Mouse (Mus musculus) olfactory bulb, adult 2 months (tissue): ENCODE measurements at regions not wholly inside any gene's neighbourhood (a gene's known extent, or its start where the extent isn't known, plus 50 kb on each side); places are given as distances from the start of the nearest gene placed in this dataset.

Source experiments
- H3K27ac ChIP-seq: fragments of 200-500 bp; 2 replicates; pipeline ENCODE4 v1.5.1; 2012; ENCODE audit warnings: low read depth, low read length; ENCODE audit not compliant: insufficient read depth
- H3K4me1 ChIP-seq: fragments of 200-500 bp; 2 replicates; pipeline ENCODE4 v1.6.1; 2012; ENCODE audit warnings: low read length; ENCODE audit not compliant: control insufficient read depth, insufficient read depth
- H3K4me3 ChIP-seq: fragments of 200-500 bp; 2 replicates; pipeline ENCODE4 v1.5.1; 2012; ENCODE audit warnings: mild to moderate bottlenecking, low read depth, low read length, moderate library complexity; ENCODE audit not compliant: insufficient read depth
- CTCF ChIP-seq: fragments of 200-500 bp; IDR thresholded peaks from 2 replicates; pipeline ENCODE4 v1.5.1; 2012; ENCODE audit warnings: low read depth, mild to moderate bottlenecking, low read length, moderate library complexity; ENCODE audit not compliant: insufficient read depth
- POLR2A ChIP-seq: fragments of 200-500 bp; IDR thresholded peaks from 2 replicates; pipeline ENCODE4 v1.6.1; 2012; ENCODE audit warnings: mild to moderate bottlenecking, low read depth, low read length, moderate library complexity; ENCODE audit not compliant: insufficient read depth
- WGBS: fragments of 180-500 bp; shearing (Covaris S2); methylation state at CpG from one replicate; pipeline ENCODE4 v1.1.7; 2018; 5-methylcytosine and 5-hydroxymethylcytosine counted together

DNA sequence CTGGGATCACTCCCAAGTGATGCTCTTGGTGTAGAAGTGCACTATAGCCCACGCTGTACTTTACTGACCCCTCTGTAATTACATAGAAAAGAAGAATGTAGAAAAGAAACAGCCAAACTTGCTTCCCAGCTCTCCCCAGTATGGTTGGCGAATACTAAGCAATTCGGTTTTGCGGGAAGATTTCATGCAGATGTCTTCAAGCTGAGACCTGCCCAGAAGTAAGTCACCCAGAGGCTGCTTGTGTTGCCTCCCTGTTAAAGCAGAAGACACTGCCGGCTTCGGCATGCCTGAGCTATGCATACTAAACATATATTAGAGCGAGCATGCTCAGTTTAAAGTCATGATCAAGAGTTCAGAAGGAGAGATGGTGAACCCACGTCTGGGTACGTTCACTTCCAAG lies 124.0 kb upstream of the Xylt1 start:
- no peak for TF ChIP-seq POLR2A
- TF ChIP-seq CTCF, result no peak
- no peaks in the 10 kb centered on the region for H3K4me1 ChIP-seq
- no peak overlapping the region for H3K27ac ChIP-seq
- no peak overlapping the region for H3K4me3 ChIP-seq
- WGBS, result 89% methylated on average over 9 of the region's 9 CpGs

DNA sequence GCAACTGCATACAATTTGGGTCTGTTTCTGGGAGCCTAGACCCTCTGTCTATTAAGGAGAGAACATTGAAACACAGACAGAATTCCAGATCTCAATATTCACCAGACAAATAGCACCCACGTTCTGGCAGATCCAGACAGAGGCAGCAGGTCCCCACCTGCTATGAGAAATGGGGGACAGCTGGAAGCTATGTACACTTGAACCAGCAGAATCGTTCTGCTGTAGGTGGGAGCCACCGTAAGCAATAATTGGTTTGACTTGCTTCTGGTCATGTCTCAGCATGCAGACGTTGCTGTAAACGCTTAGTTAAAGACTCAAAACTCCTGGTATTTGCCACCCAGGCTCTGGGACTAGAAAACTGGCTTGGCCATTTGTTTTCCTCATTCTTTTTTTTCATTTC lies 122.2 kb upstream of the Xylt1 start:
- Histone ChIP-seq H3K4me1 (no peaks in the 10 kb centered on the region), H3K27ac (no peak overlapping the region), H3K4me3 (no peak overlapping the region)
- TF ChIP-seq POLR2A (no peak), CTCF (no peak)
- WGBS, result 71% methylated on average over 5 of the region's 5 CpGs

DNA sequence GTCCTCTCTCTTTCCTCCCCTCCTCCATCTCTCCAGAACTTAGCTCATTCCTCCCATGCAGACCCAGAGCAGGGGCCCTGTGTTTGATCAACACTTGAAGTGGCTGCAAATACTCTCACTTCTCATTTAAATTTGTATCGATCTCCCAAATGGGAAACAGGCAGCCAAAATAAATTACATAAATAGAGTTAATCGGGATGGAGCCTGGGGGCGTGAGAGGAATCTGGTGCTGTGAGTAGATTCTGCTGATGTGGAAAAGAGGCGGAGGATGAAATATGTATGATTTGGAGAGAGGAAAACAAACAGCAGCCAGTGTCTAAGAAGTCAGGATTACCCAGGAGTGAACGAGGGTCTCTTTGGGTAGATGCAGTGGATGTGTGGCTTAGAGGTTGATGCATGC lies 121.6 kb upstream of the Xylt1 start:
- Histone ChIP-seq H3K4me1 (no peaks in the 10 kb centered on the region), H3K27ac (no peak overlapping the region), H3K4me3 (no peak overlapping the region)
- 38% methylated on average over 5 of the region's 5 CpGs for WGBS
- no peak for TF ChIP-seq POLR2A

DNA sequence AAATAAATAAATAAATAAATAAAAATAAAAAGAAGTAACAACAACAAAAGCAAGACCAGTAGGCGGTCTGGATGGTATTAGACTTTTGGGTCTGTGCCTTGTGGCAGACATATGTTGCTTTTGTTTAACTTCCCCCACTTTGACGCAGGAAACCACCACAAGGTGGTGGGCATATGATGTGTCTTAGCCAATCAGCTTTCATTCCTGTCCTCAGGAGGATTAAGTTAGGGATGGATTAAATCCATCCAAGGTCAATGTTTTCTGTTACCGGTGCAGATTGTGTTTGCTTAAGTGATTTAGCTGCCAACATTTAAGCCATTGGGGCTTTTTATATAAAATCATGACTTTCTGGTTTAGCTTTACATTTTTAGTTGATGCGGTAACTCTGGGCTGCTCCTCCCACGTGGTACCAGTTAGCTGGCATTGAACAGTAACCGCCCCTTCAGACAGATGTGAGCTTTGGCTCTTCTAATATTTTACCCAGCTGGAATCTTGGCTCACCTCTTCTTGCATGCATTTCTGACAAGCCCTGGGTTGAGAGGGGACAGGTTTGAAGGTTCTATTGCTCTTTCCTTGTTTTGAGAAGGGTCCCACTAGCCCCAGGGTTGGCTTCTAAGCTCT lies 121.0 kb upstream of the Xylt1 start:
- Histone ChIP-seq H3K4me3 (no peak overlapping the region), H3K27ac (no peak overlapping the region), H3K4me1 (no peaks in the 10 kb centered on the region)
- WGBS, result 62% methylated on average over 6 of the region's 6 CpGs
- TF ChIP-seq CTCF, result no peak

DNA sequence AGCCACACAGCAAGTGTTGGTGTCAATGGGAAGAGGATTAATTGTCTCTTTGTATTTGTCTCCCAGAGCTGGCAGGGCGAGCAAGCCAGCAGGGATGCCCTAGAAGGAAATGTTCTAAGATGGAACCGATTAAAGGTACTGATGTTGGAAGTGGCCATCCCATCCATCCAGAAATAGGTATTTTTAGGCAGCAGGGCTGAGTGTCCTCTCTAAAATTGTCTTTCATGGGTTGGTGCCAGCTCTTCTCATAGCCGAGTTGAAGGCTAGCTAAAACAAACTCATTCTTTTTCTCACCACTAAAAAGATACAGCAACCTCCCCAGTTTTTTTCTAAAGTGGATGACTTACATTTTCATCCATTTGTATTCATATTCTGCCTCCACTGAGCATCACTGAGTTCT lies 120.2 kb upstream of the Xylt1 start:
- WGBS, result 77% methylated on average over 3 of the region's 3 CpGs
- Histone ChIP-seq H3K4me3 (no peak overlapping the region), H3K27ac (no peak overlapping the region), H3K4me1 (no peaks in the 10 kb centered on the region)
- TF ChIP-seq CTCF (no peak), POLR2A (no peak)

DNA sequence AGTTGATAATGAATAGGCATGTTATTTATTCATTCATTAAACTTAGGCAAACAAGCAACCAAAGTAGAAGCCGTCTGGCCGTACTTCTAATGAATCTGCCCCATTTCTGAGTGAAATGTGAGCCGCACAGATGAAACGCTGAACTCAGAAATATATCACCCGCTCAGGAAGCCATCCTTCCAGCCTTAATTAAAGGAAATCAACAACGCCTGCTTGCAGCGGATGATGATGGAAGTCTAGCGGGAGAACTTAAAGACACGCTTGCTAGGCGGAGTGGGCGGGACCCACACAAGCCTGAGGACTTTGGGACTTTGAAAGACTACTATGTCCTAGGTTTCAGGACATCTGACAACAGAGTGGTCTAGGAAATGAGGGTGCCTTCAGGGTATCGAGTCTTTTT lies 117.7 kb upstream of the Xylt1 start:
- no peaks in the 10 kb centered on the region for H3K4me1 ChIP-seq

DNA sequence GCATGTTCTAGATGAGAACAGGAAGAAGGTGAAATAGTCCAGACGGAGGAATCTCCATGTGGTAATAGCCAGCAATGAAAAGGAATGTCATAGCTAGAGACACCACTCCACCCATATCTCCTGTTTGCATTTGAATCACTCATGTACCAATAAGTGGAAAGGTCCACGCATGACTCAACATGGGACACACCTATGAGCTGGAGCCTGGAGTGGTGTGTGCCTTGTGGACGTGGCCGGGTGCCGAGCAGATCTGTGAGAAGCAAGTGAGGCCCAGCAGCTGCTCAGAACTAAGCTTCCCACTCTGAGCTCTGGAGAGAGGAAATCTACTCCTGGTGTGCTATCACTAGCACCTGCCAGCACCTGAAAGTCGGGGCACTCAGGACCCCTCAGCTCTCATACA lies 116.4 kb upstream of the Xylt1 start:
- WGBS, result 95% methylated on average over 6 of the region's 6 CpGs
- H3K4me1 ChIP-seq, result no peaks in the 10 kb centered on the region
- no peak for TF ChIP-seq POLR2A
- no peak for TF ChIP-seq CTCF
- H3K4me3 ChIP-seq, result no peak overlapping the region
- H3K27ac ChIP-seq, result no peak overlapping the region

More for the DNA sequence above, 117.7 kb upstream of the Xylt1 start:
- H3K4me3 ChIP-seq, result no peak overlapping the region
- no peak for TF ChIP-seq POLR2A
- no peak for TF ChIP-seq CTCF
- H3K27ac ChIP-seq, result no peak overlapping the region
- 65% methylated on average over 12 of the region's 12 CpGs for WGBS

DNA sequence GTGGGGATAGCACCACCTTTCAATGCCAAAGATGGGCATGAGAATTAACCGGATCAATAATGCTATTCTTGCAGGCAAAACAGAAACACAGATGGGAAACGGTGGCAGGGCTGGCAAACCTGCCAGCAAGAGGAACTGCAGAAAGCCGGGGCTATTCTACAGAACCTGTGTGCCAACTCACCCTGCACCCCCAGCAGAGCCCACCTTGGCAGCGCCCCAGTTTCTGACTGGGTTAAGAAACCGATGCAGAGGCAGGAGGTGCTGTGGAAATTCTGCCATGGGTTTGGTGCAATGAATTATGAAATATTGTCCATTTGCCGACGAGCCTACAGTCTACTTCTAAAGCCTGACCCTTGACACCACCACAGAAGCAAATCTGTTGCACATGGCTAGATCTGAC lies 112.7 kb upstream of the Xylt1 start:
- 75% methylated on average over 7 of the region's 7 CpGs for WGBS
- H3K4me3 ChIP-seq, result no peak overlapping the region
- H3K27ac ChIP-seq, result no peak overlapping the region
- TF ChIP-seq CTCF (no peak), POLR2A (no peak)
- no peaks in the 10 kb centered on the region for H3K4me1 ChIP-seq

DNA sequence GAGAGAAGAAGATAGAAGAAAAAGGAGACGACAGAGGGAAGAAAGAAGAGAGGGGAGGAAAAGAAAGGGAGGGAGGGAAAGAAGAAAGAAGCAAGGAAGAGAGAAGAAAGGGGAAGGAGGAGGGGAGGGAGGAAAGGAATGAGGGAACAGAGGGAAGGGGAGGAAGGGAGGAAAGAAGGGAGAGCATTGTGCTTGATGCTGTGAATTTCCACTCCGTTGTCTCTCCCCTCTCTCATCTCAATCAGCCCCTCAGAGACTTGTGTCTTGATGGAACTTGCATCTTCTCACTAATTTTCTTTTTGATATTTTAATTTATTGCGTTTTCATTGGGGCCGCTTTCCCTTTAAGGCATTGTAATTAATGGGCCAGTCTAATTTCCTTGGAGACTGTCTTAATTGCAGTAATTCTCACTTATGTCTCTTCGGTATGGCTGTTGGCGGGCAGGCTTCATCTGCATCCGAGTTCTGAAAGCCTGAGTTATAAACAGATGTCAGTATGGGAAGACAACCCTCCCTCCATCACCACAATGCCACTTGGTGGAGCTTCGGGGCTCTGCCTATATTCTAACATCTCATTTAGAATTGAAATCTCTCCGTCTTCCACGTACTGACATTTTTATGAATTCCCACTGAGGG lies 111.4 kb upstream of the Xylt1 start:
- WGBS, result 32% methylated on average over 10 of the region's 10 CpGs
- H3K4me1 ChIP-seq, result no peaks in the 10 kb centered on the region
- no peak overlapping the region for H3K4me3 ChIP-seq
- no peak overlapping the region for H3K27ac ChIP-seq
- TF ChIP-seq CTCF (no peak), POLR2A (no peak)

DNA sequence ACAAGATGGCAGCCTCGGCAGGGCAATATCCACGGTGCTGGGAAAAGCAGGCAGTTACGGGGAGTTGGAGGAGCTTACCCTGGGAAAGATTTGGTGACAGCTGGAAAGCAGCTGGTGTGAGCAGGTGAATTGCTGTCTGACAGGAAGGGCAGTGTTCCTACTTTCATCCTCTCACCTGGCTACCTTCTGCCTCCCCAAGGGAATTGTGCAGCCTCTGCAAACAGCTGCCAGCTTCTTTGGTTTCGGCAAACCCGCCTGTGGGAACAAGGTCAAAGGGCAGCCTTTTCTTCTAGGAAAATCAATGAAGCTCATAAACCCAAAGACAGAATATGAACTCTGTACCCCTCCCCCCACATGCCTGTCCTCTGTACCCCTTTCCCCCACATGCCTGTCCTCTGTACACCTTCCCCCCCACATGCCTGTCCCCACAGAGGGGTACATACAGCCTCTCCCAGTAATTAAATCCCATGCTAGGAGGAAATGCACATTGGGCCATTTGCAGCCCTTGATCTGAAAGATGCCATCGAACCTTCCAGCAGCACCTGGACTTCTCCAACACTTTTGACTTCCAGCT lies 102.3 kb upstream of the Xylt1 start:
- Histone ChIP-seq H3K27ac (no peak overlapping the region), H3K4me1 (no peaks in the 10 kb centered on the region), H3K4me3 (no peak overlapping the region)
- TF ChIP-seq POLR2A, result no peak
- no peak for TF ChIP-seq CTCF
- WGBS, result 87% methylated on average over 6 of the region's 6 CpGs

DNA sequence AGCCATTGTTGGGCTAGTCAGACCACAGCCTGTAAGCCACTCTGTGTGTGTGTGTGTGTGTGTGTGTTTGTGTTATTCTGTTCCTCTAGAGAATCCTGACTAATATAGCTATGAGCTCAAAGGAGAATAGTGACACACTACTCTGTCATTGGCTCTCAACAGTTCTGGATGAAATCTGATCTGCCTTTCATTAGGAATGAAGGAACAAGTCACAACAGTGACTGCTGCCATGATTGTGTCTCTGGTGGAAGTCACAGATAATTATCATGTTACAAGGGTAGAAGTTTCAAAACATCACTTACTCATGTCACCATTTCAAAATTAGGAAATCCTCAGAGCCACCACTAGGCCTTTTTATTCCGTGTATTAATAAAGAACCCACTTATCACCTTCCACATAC lies 98.6 kb upstream of the Xylt1 start:
- 89% methylated on average over 1 of the region's 1 CpGs for WGBS
- H3K27ac ChIP-seq, result no peak overlapping the region
- no peaks in the 10 kb centered on the region for H3K4me1 ChIP-seq
- no peak overlapping the region for H3K4me3 ChIP-seq
- TF ChIP-seq POLR2A (no peak), CTCF (no peak)
